Mouse (Mus musculus): ENCODE measurements at regions not wholly inside any gene's neighbourhood (a gene's known extent, or its start where the extent isn't known, plus 50 kb on each side); places are given as distances from the start of the nearest gene placed in this dataset.

GRCm38 (mm10) chr12:25379016-25379415 lies 282.1 kb upstream of the Id2 start:
- ATAC-seq (replicated peaks; ENCODE audit: insufficient number of reproducible peaks, insufficient read depth, low FRiP score, low read depth), result no peak
- Histone ChIP-seq H3K27ac (no peak overlapping the region), H3K27me3 (no peaks in the 10 kb centered on the region), H3K4me1 (replicated peaks) (no peaks in the 10 kb centered on the region), H3K9ac (no peak overlapping the region), H3K4me2 (no peak overlapping the region), H3K4me3 (no peak overlapping the region), H3K9me3 (replicated peaks) (no peaks in the 10 kb centered on the region), H3K36me3 (no peaks in the 10 kb centered on the region)
- WGBS, result 88% methylated on average over 9 of the region's 9 CpGs

GRCm38 (mm10) chr12:25378036-25378645 lies 281.2 kb upstream of the Id2 start:
- no peak overlapping the region for H3K9ac ChIP-seq
- H3K9me3 ChIP-seq (replicated peaks), result no peaks in the 10 kb centered on the region
- H3K4me1 ChIP-seq (replicated peaks), result no peaks in the 10 kb centered on the region
- no peaks in the 10 kb centered on the region for H3K36me3 ChIP-seq
- WGBS, result 67% methylated on average over 6 of the region's 6 CpGs
- no peak overlapping the region for H3K4me2 ChIP-seq
- no peak overlapping the region for H3K27ac ChIP-seq
- no peak overlapping the region for H3K4me3 ChIP-seq
- no peak for ATAC-seq (replicated peaks; ENCODE audit: insufficient number of reproducible peaks, insufficient read depth, low FRiP score, low read depth)
- no peaks in the 10 kb centered on the region for H3K27me3 ChIP-seq

- Histone ChIP-seq H3K27me3 (no peaks in the 10 kb centered on the region), H3K4me3 (no peak overlapping the region), H3K4me2 (no peak overlapping the region), H3K9ac (no peak overlapping the region), H3K36me3 (no peaks in the 10 kb centered on the region), H3K9me3 (replicated peaks) (no peaks in the 10 kb centered on the region), H3K4me1 (replicated peaks) (no peaks in the 10 kb centered on the region), H3K27ac (no peak overlapping the region)
- no peak for ATAC-seq (replicated peaks; ENCODE audit: insufficient number of reproducible peaks, insufficient read depth, low FRiP score, low read depth)
- 78% methylated on average over 8 of the region's 8 CpGs for WGBS
Observed at GRCm38 (mm10) chr12:25376451-25376850, 279.5 kb upstream of the Id2 start.

- no peak overlapping the region for H3K4me3 ChIP-seq
- no peak overlapping the region for H3K4me2 ChIP-seq
- H3K4me1 ChIP-seq (replicated peaks), result no peaks in the 10 kb centered on the region; the same call in 1 of the 2 replicates
- 93% methylated on average over 1 of the region's 1 CpGs for WGBS
- no peaks in the 10 kb centered on the region for H3K9me3 ChIP-seq (replicated peaks)
- no peak for ATAC-seq (replicated peaks; ENCODE audit: insufficient number of reproducible peaks, insufficient read depth, low FRiP score, low read depth)
- H3K9ac ChIP-seq, result no peak overlapping the region
- H3K27me3 ChIP-seq, result no peaks in the 10 kb centered on the region
- no peaks in the 10 kb centered on the region for H3K36me3 ChIP-seq
- H3K27ac ChIP-seq, result no peak overlapping the region
Observed at GRCm38 (mm10) chr12:25367541-25367940, 270.6 kb upstream of the Id2 start.

- Histone ChIP-seq H3K4me2 (no peak overlapping the region), H3K27me3 (no peaks in the 10 kb centered on the region), H3K9ac (no peak overlapping the region), H3K4me3 (no peak overlapping the region), H3K36me3 (no peaks in the 10 kb centered on the region), H3K4me1 (replicated peaks) (no peaks in the 10 kb centered on the region; the same call in 1 of the 2 replicates), H3K27ac (no peak overlapping the region), H3K9me3 (replicated peaks) (no peaks in the 10 kb centered on the region)
- no peak for ATAC-seq (replicated peaks; ENCODE audit: insufficient number of reproducible peaks, insufficient read depth, low FRiP score, low read depth)
- 61% methylated on average over 3 of the region's 3 CpGs for WGBS
Observed at GRCm38 (mm10) chr12:25365600-25366267, 268.8 kb upstream of the Id2 start.

GRCm38 (mm10) chr12:25364966-25365568 lies 268.1 kb upstream of the Id2 start:
- Histone ChIP-seq H3K9ac (no peak overlapping the region), H3K36me3 (no peaks in the 10 kb centered on the region), H3K27ac (no peak overlapping the region), H3K4me3 (no peak overlapping the region), H3K4me2 (no peak overlapping the region), H3K9me3 (replicated peaks) (no peaks in the 10 kb centered on the region), H3K27me3 (no peaks in the 10 kb centered on the region), H3K4me1 (replicated peaks) (no peaks in the 10 kb centered on the region; the same call in 1 of the 2 replicates)
- 52% methylated on average over 7 of the region's 7 CpGs for WGBS
- no peak for ATAC-seq (replicated peaks; ENCODE audit: insufficient number of reproducible peaks, insufficient read depth, low FRiP score, low read depth)

GRCm38 (mm10) chr12:25363839-25364238 lies 266.9 kb upstream of the Id2 start:
- H3K9me3 ChIP-seq (replicated peaks), result no peaks in the 10 kb centered on the region
- 76% methylated on average over 9 of the region's 9 CpGs for WGBS
- H3K27ac ChIP-seq, result no peak overlapping the region
- no peak for ATAC-seq (replicated peaks; ENCODE audit: insufficient number of reproducible peaks, insufficient read depth, low FRiP score, low read depth)
- no peak overlapping the region for H3K4me3 ChIP-seq
- no peaks in the 10 kb centered on the region; the same call in 1 of the 2 replicates for H3K4me1 ChIP-seq (replicated peaks)
- no peaks in the 10 kb centered on the region for H3K27me3 ChIP-seq
- no peak overlapping the region for H3K9ac ChIP-seq
- H3K36me3 ChIP-seq, result no peaks in the 10 kb centered on the region
- no peak overlapping the region for H3K4me2 ChIP-seq

- Histone ChIP-seq H3K9me3 (replicated peaks) (no peaks in the 10 kb centered on the region), H3K27me3 (no peaks in the 10 kb centered on the region), H3K36me3 (no peaks in the 10 kb centered on the region), H3K4me3 (no peak overlapping the region), H3K4me1 (replicated peaks) (no peaks in the 10 kb centered on the region; the same call in 1 of the 2 replicates), H3K27ac (no peak overlapping the region), H3K4me2 (no peak overlapping the region), H3K9ac (no peak overlapping the region)
- 54% methylated on average over 3 of the region's 3 CpGs for WGBS
- no peak for ATAC-seq (replicated peaks; ENCODE audit: insufficient number of reproducible peaks, insufficient read depth, low FRiP score, low read depth)
Observed at GRCm38 (mm10) chr12:25363341-25363740, 266.4 kb upstream of the Id2 start.

- H3K27me3 ChIP-seq, result no peaks in the 10 kb centered on the region
- no peak for ATAC-seq (replicated peaks; ENCODE audit: insufficient number of reproducible peaks, insufficient read depth, low FRiP score, low read depth)
- no peak overlapping the region for H3K27ac ChIP-seq
- 93% methylated on average over 4 of the region's 4 CpGs for WGBS
- no peak overlapping the region for H3K9ac ChIP-seq
- H3K4me2 ChIP-seq, result no peak overlapping the region
- H3K4me1 ChIP-seq (replicated peaks), result no peaks in the 10 kb centered on the region; the same call in 1 of the 2 replicates
- H3K9me3 ChIP-seq (replicated peaks), result no peaks in the 10 kb centered on the region
- H3K36me3 ChIP-seq, result no peaks in the 10 kb centered on the region
- no peak overlapping the region for H3K4me3 ChIP-seq
Observed at GRCm38 (mm10) chr12:25362771-25363170, 265.8 kb upstream of the Id2 start.

GRCm38 (mm10) chr12:25360726-25361125 lies 263.8 kb upstream of the Id2 start:
- Histone ChIP-seq H3K9me3 (replicated peaks) (no peaks in the 10 kb centered on the region), H3K4me2 (no peak overlapping the region), H3K9ac (no peak overlapping the region), H3K27me3 (no peaks in the 10 kb centered on the region), H3K27ac (no peak overlapping the region), H3K36me3 (no peaks in the 10 kb centered on the region), H3K4me3 (no peak overlapping the region), H3K4me1 (replicated peaks) (no peaks in the 10 kb centered on the region; the same call in 1 of the 2 replicates)
- ATAC-seq (replicated peaks; ENCODE audit: insufficient number of reproducible peaks, insufficient read depth, low FRiP score, low read depth), result no peak
- 85% methylated on average over 2 of the region's 2 CpGs for WGBS

- Histone ChIP-seq H3K9ac (no peak overlapping the region), H3K4me3 (no peak overlapping the region), H3K36me3 (no peaks in the 10 kb centered on the region), H3K4me2 (no peak overlapping the region), H3K4me1 (replicated peaks) (no peaks in the 10 kb centered on the region; the same call in 1 of the 2 replicates), H3K9me3 (replicated peaks) (no peaks in the 10 kb centered on the region), H3K27me3 (no peaks in the 10 kb centered on the region), H3K27ac (no peak overlapping the region)
- no peak for ATAC-seq (replicated peaks; ENCODE audit: insufficient number of reproducible peaks, insufficient read depth, low FRiP score, low read depth)
- WGBS, result 78% methylated on average over 5 of the region's 5 CpGs
Observed at GRCm38 (mm10) chr12:25359931-25360330, 263.0 kb upstream of the Id2 start.
